Mouse (Mus musculus): ENCODE measurements at regions not wholly inside any gene's neighbourhood (a gene's known extent, or its start where the extent isn't known, plus 50 kb on each side); places are given as distances from the start of the nearest gene placed in this dataset.
A peak's percentile ranks its signal among the peaks of the same experiment; 100 is the strongest.

DNA sequence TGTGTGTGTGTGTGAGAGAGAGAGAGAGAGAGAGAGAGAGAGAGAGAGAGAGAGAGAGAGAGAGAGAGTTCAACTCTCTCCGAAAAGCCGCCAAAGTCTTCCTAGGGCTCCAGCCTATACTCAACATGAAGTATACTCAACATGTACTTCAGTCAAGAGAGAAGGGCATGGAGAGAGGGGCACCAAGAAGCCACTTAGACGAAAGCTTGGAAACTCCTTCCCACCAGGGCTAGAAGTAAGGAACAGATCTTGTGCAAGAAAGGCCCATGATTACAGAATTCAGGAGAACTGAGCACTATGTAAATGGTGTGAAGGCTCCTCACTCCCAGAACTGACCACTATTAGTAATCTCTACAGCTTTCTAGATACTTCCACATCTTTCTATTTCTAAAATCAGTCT lies 467.4 kb upstream of the Hs6st1 start:
- DNase-seq, result no peak

DNA sequence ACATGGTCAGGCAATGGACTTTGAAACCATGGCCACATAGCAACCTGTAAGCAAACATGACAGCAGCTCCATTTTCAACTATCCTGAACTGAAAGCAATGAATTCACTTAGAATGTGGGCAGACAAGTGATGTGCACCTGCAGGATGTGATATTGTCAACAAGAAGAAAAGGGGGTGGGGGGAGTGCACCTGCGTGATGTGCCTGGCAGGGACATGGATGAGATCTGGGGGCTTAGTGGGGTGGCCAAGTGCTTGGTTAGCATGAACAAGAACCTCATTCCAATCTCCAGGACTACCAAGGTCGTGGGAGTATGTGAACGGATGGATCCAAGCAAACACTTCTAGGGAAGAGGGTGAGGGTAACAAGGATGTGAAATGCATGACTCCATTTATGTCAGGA lies 453.1 kb upstream of the Hs6st1 start:
- no peak for DNase-seq

DNA sequence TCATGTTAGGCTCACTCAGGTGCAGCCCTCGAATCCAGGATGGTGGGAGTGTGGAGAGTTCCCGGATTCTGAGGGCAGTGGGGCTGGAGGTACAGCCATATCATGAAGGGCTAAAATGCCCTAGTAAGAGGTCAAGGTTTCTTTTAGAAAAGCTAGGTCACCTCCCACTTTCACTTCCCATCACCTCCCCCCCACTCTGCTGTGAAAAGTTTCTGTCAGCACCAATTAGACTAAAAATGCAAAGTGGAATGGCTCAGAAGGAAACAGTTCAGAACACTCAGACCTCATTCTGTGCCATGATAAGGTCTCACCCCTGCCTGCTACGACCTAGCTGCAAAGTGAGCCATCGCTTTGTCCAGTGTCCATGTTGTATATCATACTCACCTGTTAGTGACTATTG lies 448.7 kb upstream of the Hs6st1 start:
- DNase-seq, result no peak

DNA sequence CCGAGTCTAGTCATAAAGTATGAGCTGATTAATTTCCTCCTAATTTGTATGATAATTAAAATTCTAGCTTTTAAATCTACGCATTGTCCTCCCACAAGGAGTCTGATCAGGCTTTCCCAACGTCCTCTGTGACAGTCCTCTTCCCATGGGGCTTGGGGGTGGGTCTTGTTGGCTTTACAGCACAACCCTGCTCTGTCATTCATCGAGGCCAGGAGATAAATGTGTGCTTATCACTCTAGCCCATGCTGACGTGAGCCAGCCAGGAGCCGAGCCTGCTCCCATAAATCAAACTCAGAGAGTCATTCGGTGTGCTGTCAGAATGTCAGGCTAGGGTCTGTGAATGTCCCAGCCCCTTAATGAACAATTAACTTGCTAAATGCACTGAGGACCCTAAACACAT lies 425.6 kb upstream of the Hs6st1 start:
- peak; percentile 10 for DNase-seq

DNA sequence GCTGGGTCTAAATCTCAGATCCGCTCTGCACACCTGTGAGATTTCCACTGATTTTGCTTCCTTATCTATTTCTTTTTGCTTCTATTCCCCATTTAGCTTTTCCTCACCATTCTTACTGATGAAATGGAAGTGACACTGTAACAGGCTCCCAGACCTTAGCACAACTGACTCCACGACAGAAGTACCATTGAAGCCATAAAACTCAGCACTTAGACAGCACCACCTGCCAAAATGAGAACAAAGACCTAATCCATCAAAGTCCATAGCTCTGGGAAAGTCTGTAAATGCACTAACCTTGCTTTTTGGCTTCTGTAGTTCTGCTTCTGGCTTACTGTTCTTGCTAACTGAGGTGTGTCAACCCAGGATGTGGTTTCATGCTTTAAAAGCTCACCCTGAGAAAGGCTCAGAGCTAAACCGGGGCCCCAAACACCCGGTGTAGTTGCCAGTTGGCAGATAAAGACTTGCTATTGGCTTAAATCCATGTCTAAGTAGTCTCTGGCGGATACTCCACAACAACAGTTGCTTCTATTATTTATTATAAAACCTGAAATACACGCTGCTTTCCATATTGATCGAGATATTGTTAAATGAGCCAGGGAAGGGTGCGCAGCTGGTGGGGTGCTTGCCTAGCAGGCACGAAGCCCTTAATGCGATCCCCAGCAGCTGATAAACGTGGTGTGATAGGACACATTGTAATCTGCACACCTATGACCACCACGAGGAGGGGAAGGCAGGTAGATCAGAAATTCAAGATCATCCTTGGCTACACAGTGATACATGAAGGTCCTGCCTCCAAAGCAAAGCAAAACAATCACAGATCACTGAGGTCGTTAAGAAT lies 414.9 kb upstream of the Hs6st1 start:
- DNase-seq, result no peak

DNA sequence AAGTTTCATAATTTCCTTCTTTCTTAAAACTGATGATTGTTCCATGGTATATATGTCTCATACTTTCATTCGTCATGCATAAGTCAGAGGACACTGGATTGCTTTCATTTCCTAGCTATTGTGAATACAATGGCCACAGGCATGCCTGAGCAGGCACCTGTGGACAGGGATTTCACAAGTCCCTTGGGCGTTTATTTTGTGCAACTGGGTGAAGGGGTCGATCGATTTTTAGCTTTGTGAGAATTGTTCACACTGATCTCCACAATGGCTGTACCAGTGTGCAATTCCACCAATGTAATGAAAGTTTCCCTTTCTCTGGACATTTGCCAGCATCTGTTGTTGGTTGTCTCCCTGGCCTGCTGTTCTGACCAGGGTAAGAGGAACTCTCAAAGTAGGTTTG lies 405.2 kb upstream of the Hs6st1 start:
- no peak for DNase-seq

DNA sequence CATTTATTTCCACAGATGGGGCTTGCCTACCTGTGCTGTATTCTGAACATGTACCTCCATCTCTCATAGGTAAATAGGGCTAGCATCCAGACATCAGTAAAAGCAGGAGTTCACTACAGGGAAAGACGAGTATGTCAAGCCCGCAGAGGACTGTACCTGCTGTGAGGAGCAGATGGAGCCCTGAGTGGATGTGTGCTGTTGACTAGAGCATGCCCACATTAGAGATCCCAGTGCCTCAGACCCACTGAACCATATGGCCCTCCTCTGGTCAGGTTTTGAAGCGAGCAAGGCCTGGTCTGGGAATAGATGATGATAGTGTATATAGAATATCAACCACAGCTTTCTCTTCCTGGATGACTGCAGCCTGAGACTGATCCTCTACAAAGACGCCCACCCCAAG lies 394.7 kb upstream of the Hs6st1 start:
- no peak for DNase-seq

DNA sequence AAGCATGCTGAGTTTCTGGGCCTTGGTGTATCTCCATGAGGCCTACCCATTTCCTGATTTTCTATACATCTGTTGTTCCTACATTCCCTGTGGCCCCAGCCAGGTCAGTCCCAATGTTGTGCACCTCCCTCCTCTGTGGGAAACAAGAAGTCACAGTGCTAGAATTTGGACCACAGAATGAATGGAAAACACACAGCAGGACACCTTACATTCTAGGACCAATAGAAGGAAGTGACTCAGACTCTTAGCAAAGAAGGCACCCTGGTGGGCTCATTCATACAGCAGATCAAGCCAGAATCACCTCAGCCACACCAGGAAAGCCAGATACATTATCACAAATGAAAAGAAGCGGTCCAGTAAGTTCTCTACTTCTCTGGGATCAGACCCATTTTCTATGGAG lies 394.2 kb upstream of the Hs6st1 start:
- no peak for DNase-seq

DNA sequence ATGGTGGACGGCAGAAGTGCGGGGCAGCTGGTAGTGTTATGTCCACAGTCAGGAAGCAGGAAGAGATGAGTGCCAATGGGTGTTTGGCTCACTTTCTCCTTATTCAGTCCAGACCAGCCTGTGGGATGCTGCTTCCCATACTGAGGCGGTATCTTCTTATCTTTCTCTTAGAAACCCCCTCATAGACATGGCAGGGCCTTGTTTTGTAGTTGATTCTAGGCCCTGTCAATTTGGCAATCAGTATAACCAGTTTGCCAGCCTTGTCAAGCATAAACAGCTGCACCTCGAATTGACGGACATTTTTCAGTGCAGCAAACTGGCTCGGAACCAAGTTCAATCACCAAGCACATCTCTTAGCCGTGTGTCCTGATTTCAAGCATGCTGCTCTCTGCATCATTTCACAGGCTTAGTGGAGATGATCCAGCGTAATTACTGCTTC lies 385.7 kb upstream of the Hs6st1 start:
- no peak for DNase-seq

DNA sequence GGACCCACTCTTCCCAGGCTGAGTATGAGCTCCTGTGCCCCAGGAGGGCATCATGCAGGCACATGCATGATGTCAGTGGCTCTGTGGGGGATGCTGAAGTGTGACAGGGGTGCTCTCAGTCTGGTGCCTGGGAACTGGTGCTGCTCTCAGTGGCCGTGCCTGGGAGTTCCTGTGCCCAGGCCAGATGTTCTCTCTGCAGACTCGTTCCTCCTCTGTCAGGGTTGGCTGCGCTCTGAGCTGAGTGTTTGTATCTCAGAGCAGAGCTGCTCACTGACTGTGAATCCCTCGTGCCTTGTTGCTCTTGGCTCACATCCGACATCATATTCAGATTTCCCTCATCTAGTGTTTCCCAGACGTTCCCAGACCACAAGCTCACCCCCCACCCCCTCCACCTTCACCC lies 382.5 kb upstream of the Hs6st1 start:
- DNase-seq, result peak; percentile 54

DNA sequence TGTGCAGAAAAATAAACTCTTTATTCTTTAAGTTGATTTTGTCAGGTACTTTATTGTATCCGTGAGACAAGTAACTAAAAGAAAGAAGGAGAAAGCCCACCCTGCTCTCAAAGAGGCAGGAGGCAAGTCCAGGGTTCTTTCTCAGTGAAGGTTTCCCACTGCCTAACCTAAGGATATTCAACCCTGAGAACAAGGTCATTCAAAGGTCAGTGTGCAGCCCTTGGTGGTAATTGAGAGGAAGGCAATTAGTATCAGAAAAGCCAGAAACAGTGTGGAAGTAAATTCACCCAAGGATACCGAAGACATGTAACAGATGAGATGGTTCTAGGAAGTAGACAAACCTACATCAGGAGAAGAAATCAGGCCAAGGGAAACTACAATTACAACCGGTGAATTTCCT lies 373.9 kb upstream of the Hs6st1 start:
- DNase-seq, result no peak

DNA sequence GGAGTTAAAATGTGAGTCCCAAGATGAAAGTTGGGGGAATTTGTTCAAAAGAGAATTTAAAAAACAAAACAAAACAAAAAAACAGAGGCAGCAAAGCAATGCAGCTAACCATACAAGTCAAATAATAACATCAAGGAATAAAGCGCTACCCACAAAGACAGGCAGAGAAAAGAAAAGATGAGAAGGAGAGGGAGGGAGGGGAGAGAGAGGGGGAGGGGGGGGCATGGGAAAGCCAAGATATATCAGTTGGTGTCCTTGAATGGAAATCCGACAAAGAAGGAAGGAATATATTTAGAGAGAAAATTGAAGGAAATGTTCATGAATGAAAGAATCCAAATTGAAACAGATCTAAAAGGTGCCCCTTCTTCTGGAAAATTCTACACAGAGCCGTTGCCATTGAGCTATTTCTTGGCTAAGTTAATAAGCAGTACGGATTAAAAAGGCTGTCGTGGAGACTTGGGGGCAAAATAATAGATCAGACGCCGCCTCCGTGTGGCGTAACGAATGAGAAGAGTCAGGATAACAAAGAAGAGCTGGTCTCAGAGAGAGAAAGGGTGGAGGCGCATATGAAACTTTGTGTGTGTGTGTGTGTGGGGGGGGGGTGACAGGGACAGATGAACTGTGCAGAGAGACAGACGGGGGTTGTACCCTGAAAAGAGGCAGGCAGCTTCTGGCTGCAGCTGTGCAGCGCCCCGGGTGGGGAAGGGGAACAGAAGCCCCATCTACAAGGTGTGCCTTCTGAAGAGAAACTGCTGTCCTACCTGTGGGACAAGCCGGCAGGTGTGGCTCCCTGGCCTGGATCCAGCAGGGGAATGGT lies 373.2 kb upstream of the Hs6st1 start:
- DNase-seq, result no peak

DNA sequence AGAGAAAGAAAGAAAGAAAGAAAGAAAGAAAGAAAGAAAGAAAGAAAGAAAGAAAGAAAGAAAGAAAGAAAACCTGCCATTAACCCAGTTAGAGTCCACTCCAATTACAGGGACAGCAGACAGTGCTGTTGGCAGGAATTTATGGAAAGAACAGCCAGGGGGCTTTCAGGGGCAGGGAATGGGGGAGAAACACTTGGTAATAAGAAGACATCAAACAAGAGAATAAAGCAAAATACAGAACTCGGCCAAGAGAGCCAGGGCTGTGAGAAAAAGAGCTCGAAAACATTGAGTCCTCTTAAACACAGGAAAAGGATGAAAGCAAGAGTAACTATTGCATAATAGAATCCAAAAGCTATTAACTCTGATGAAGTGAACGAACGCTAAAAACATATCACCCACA lies 371.0 kb upstream of the Hs6st1 start:
- DNase-seq, result peak; percentile 15

DNA sequence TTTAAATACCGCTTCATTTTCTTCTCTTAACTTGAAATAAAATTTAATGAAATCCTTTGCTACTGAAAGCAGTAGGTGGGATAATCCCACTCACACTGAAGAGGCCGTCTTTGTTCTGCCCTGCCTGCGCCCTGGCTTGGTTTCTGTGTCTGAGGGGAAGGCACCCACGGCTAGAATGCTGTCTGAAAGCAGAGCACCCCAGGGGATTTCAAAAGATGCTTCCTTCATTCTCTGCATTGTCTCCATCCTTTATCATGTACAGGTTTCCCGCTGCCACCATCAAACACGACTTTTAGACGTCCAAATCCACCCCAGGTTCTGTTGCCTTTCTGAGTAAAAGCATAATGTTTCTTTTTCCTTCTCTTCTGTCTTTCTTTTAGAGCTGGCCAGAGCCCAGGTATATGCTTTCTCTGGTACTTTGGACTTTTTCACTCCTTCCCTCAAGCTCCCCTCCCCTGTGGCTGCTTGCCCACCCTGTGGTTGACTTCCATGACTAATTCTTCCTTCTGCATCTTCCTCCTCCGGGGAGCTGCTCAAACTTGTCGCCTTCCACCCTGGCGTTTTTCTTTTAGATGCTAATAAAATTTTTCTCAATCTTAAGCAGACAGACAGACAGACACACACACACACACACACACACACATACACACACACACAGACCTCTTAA lies 370.2 kb upstream of the Hs6st1 start:
- DNase-seq, result no peak

DNA sequence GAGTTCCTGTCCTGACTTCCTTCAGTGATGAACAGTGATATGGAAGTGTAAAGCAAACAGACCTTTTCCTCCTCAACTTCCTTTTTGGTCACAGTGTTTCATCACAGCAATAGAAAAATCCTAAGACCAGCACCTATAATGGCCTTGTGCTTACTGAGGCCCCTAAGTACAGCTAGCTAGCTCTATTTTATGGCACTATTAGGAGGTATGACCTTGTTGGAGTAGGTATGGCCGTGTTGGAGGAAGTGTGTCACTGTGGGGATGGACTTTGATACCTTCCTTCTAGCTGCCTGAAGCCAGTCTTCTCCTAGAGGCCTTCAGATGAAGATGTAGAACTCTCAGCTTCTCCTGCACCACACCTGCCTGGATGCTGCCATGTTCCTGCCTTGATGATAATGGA lies 365.6 kb upstream of the Hs6st1 start:
- no peak for DNase-seq

DNA sequence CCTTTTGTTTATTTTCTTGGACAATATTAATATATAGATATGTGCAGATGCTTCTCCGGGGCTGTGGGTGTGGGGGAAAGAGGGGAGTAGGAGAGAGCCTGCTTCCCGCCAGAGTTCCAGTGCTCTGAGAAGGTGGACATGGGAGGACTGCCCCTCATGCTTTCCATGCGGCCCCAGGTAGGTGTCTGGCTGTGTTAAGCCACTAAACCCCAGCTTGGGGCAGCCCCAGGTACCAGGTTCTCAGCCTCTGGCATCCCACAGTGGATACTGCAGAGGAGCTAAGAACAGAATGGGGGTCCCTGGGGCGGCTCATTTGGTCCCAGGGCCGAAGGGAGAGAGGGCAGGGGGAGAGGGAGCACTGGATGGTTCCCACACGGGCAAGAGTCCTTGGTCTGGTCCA lies 361.9 kb upstream of the Hs6st1 start:
- DNase-seq, result no peak

DNA sequence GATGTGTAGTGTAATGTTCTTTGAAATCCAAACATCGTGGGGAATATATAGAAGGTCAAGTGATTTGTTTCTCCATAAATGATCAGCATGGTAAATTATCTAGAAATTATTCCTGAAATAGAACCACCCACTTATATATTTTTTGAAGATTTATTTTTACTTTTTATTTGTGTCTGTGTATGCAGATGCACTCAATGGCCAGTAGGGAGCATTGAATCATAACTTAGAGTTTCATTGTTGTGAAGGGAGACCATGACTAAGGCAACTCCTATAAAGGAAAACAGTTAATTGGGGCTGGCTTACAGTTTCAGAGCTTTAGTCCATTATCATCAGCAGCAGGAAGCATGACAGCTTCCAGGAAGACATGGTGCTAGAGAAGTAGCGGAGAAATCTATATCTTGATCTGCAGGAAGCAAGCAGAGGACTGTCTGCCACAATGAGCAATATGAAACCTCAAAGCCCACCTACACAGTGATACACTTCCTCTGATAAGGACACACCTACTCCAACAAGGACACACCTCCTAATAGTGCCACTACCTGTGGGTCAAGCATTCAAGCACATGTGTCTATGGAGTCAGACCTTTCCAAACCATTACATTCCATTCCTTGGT lies 359.9 kb upstream of the Hs6st1 start:
- no peak for DNase-seq

DNA sequence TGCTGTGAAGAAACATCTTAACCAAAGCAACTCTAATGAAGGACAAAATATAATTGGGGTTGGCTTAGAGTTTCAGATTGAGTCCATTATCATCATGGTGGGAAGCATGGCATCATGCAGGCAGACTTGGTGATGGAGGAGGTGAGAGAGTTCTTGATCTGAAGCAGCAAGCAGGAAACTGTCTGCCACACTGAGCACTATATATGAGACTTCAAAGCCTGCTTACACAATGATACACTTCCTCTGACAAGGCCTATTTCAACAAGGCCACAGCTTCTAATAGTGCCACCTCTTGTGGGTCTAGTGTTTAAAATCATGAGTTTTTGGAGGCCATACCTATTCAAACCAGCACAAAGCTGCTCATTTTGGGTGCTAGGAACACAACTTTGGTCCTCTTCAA lies 359.0 kb upstream of the Hs6st1 start:
- no peak for DNase-seq

DNA sequence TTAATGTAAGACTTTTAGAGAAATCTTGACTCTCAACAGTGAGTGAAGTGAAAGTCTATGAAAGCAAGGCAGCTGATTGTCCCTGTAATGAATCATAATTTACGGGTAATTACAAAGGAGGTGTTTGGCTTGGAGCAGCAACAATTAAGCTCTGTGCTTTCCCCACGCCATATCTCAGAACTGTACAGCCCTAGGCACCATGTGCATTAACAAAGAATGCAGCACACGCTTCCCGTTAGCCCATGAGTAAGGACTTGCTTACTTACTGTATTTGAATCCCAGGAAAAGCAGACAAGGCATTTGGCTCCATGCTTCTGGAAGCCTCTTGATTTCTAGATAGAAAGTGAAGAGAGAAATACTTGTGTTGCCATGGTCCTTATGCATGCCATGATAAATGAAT lies 354.2 kb upstream of the Hs6st1 start:
- DNase-seq, result no peak

DNA sequence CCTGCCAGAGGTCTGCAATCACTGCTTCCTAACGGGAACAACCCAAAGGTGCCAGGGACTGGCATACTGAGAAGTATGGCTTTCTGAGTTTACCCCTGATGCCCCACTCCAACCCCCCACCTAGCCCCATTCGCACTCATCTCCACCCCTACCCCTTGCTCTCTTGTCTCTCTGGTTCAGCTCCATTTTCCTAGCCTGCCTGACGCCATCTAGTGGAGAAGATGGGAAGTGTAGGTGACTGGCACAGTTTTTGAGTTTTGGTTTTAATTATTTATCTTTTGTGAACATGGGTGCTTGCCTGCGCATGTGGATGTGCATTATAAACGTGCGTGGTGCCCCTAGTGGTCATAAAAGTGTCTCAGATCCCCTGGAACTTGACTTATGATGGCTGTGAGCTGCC lies 352.3 kb upstream of the Hs6st1 start:
- DNase-seq, result no peak

DNA sequence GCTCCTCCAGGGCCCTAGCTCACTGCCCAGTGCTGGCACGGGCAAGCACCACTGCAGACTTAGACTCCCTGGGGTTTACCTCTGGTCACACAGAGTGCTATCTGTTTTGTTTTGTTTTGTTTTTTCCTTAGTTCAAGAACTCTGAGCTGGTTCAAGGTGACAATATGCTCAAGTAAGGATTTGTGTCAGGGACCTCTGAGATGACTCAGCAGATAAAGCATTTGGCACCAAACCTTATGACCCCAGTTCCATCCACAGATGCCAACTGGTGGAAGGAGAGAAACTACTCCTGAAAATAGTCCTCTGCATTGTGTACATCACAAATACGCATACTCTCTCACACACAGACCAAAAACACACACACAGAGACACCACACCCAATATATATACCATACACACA lies 351.0 kb upstream of the Hs6st1 start:
- DNase-seq, result no peak

DNA sequence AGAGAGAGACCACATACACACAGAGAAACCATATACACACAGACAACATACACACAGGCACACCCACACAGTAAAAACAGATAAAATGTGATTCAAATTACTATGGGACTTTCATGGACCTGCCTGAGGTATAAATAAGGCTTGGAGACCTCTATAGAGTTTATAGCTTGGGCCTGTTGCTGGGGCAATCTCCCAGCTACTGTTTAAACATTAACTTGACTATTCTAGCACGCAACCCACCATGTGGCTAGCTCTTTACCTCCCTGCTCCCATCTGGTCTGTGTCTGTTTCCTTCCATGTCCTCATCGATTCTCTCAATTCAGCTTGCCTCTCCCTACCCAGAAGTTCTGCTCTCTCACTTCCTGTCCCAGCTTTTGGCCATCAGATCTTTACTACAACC lies 350.5 kb upstream of the Hs6st1 start:
- peak; percentile 14 for DNase-seq

DNA sequence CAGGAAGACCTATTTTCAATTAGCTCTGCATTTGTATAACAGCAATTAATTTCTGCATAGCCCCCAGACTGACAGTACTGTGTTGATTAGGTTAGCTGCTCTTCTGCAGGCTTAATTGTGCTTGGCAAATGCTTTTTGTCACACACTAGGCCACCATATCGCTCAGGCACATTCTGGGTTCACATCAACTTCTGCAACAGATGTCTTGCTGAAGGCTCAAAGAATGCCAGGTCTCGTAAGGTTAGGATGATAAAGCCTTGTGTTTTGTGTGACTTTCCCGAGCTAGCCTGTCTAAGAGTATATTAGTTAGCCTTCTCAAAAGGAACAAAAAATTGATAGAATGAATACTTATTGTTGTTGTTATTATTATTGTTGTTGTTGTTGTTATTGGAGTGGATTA lies 348.1 kb upstream of the Hs6st1 start:
- DNase-seq, result no peak

Data from kidney, postnatal 14 days (tissue).